Mouse (Mus musculus) spleen, adult 10 weeks (tissue): Measurements from ENCODE around the gene Rhox3e. TPM values are rescaled to one million over a fixed set of nuclear protein-coding genes. Genes with fewer than 3 reads are reported as not detected.

Experiments
- polyA plus RNA-seq: library from polyadenylated mRNA; stranded (reverse); fragments of 350-450 nt; fragmentation: Illumina TruSeq; extraction: RNeasy Lipid Tissue Mini Kit (QIAGEN cat#74804); gene quantifications from one replicate; pipeline ENCODE4 v1.2.3, GENCODE M21; 2015; ENCODE audit warnings: low replicate concordance; ENCODE audit not compliant: insufficient read depth

Gene Rhox3e
- polyA plus RNA-seq: not detected

GRCm38 (mm10) chrX:37541719-37542118, at the start of gene Rhox3e:
TSS of gene Rhox3e (plus strand) at chrX:37542019.

DNA sequence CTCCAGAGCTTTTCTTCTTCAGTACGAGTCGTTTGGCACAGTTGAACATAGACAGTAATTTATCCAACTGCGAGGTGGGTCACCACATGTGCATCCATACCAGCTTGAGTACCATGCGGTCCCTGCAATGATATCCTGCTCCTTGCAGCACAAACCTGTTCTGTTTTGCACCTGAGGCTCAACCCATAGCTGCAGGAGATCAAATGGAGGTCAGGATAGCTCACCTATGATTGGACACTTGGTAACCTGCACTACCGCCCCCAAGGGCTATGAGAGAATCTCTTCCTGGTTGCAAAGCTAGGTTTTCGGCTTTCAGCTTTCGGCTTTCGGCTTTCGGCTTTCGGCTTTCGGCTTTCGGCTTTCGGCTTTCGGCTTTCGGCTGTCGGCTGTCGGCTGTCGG, 27.8 kb upstream of the Rhox3e start, which contains the start of gene Rhox4d:
Gene Rhox4d (plus strand): TSS at position 301 of the 400 bp plus-strand sequence.

GRCm38 (mm10) chrX:37530152-37530551, 11.7 kb upstream of the Rhox3e start, which contains the start of gene Rhox2e:
TSS of gene Rhox2e (plus strand) at chrX:37530452.

DNA sequence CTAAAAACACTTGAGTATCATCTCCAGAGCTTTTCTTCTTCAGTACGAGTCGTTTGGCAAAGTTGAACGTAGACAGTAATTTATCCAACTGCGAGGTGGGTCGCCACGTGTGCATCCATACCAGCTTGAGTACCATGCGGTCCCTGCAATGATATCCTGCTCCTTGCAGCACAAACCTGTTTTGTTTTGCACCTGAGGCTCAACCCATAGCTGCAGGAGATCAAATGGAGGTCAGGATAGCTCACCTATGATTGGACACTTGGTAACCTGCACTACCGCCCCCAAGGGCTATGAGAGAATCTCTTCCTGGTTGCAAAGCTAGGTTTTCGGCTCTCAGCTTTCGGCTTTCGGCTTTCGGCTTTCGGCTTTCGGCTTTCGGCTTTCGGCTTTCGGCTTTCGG, 15.3 kb downstream of the Rhox3e start, which contains the start of gene Rhox4e:
Gene Rhox4e (plus strand): TSS at position 301 of the 400 bp plus-strand sequence.

GRCm38 (mm10) chrX:37571105-37571504, 29.3 kb downstream of the Rhox3e start, which contains the start of gene Rhox2f:
TSS of gene Rhox2f (plus strand) at chrX:37571405.

DNA sequence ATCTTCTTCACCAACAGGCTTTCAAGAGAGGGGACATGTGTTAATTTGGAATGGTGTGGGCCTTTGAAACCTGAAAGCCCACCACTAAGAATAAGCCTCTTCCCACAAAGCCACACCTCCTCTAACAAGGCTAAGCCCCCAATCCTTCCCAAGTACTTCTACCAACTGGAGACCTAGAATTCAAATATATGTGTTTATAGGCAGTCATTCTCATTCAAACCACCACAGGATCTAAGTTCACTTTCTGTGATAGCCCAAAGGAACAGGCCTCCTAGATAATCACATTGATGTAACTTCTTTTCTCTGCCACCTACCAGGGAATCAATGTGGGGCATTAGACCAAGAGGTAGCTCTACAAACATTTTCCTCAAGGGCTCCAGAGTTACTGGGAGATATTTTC, 38.9 kb downstream of the Rhox3e start, which contains the start of gene Rhox3f:
Gene Rhox3f (plus strand): TSS at position 301 of the 400 bp plus-strand sequence.

Other genes starting within 250 kb of the Rhox3e start
- not detected for gene Rhox3a2, start 162.0 kb upstream of the Rhox3e start, polyA plus RNA-seq
- not detected for gene Rhox4a2, start 151.2 kb upstream of the Rhox3e start, polyA plus RNA-seq
- gene Rhox2b, start 130.0 kb upstream of the Rhox3e start, polyA plus RNA-seq: not detected
- gene Rhox4b, start 109.5 kb upstream of the Rhox3e start, polyA plus RNA-seq: not detected
- gene Rhox2c, start 88.3 kb upstream of the Rhox3e start, polyA plus RNA-seq: not detected
- gene Rhox3c, start 83.4 kb upstream of the Rhox3e start, polyA plus RNA-seq: not detected
- not detected for gene Rhox4c, start 61.7 kb upstream of the Rhox3e start, polyA plus RNA-seq
- gene Rhox2d, start 48.6 kb upstream of the Rhox3e start, polyA plus RNA-seq: not detected
- not detected for gene Rhox4d, start 27.7 kb upstream of the Rhox3e start, polyA plus RNA-seq
- gene Rhox2e, start 11.6 kb upstream of the Rhox3e start, polyA plus RNA-seq: not detected
- gene Rhox4e, start 15.4 kb downstream of the Rhox3e start, polyA plus RNA-seq: not detected
- gene Rhox2f, start 29.4 kb downstream of the Rhox3e start, polyA plus RNA-seq: not detected
- not detected for gene Rhox3f, start 39.0 kb downstream of the Rhox3e start, polyA plus RNA-seq
- gene Rhox4f, start 65.7 kb downstream of the Rhox3e start, polyA plus RNA-seq: not detected
- gene Rhox3g, start 86.6 kb downstream of the Rhox3e start, polyA plus RNA-seq: not detected
- not detected for gene Rhox2g, start 101.5 kb downstream of the Rhox3e start, polyA plus RNA-seq
- gene Rhox4g, start 109.3 kb downstream of the Rhox3e start, polyA plus RNA-seq: not detected
- not detected for gene Rhox3h, start 126.7 kb downstream of the Rhox3e start, polyA plus RNA-seq
- not detected for gene Rhox2h, start 131.3 kb downstream of the Rhox3e start, polyA plus RNA-seq